Mouse (Mus musculus) ES-Bruce4 (cell line): ENCODE measurements around the gene Wwc2.
"Not testable (repeated sequence)": the region's sequence is repeated elsewhere in the genome, so short reads cannot be mapped to it uniquely, and the experiment has no call there.

ENCODE experiments used
- CTCF ChIP-seq: IDR thresholded peaks from one replicate; pipeline ENCODE4 v1.8.1; 2011; ENCODE audit warnings: low read depth, low read length
- EP300 ChIP-seq: IDR thresholded peaks from 2 replicates; pipeline ENCODE4 v1.6.1; 2011; ENCODE audit warnings: low read depth, low read length; ENCODE audit not compliant: insufficient read depth

DNA sequence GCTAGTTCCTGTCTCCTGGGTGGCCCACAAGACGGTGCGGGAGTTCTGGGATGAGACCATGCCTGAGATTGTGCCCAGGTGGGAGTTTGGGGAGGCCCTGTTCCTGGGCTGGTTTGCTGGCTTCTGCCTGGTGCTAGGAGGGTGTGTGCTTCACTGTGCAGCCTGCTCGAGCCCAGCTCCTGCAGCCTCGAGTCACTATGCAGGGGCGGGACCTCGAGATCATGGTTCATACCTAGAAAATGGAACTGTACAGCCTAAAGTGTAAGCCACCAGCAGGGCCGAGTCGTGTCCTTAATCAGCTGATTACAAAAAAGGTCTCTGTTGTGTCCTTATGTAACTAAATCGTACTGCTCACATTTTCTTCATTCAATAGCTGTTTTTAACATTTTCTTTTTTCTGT is 168.2 kb downstream of the Wwc2 start:
- TF ChIP-seq EP300, CTCF: not testable (repeated sequence)
